Mouse (Mus musculus) CH12.LX (cell line): ENCODE measurements at regions not wholly inside any gene's neighbourhood (a gene's known extent, or its start where the extent isn't known, plus 50 kb on each side); places are given as distances from the start of the nearest gene placed in this dataset.

Source experiments
- DNase-seq: peaks from one replicate; pipeline ENCODE4 v3.0.0-alpha.2; 2013; ENCODE audit errors: extremely low read depth
- H3K27ac ChIP-seq: 2 replicates; pipeline ENCODE4 v1.5.1; 2012; ENCODE audit warnings: low read depth, mild to moderate bottlenecking, control low read depth, moderate library complexity; ENCODE audit not compliant: insufficient read depth
- H3K27me3 ChIP-seq: replicated peaks from 2 replicates; pipeline ENCODE3; 2012; ENCODE audit warnings: inconsistent platforms
- H3K36me3 ChIP-seq, 2 experiments: replicated peaks in 1 of 2; 2 replicates each; pipeline versions ENCODE3 to v1.6.1; 2012; ENCODE audit warnings: inconsistent platforms in 1 of 2, low read length in 1 of 2, mild to moderate bottlenecking in 1 of 2, mixed read lengths in 1 of 2, moderate library complexity in 1 of 2; ENCODE audit not compliant: control insufficient read depth in 1 of 2, insufficient read depth in 1 of 2
- H3K4me1 ChIP-seq, 2 experiments: 2 replicates each; pipeline ENCODE4 v1.6.1; 2012; ENCODE audit warnings: inconsistent platforms in 1 of 2, moderate library complexity in 1 of 2; ENCODE audit not compliant: insufficient read depth in 2 of 2, control insufficient read depth in 1 of 2
- H3K4me2 ChIP-seq: 2 replicates; pipeline ENCODE4 v1.6.1; 2012; ENCODE audit warnings: low read depth, mild to moderate bottlenecking, control low read depth; ENCODE audit not compliant: poor library complexity, insufficient read depth, severe bottlenecking
- H3K4me3 ChIP-seq, 3 experiments: fragments of 150-350 bp in 1 of 3; sonication (generic) in 1 of 3; replicated peaks in 1 of 3; 2 replicates each; pipeline versions ENCODE3 to v1.5.1; 2011 to 2012; ENCODE audit warnings: low read depth in 2 of 3, low read length in 2 of 3, mild to moderate bottlenecking in 2 of 3, moderate library complexity in 2 of 3, control low read depth in 1 of 3, improper control_type of control experiment in 1 of 3, inconsistent platforms in 1 of 3, mixed read lengths in 1 of 3; ENCODE audit not compliant: poor library complexity in 1 of 3
- H3K79me2 ChIP-seq: replicated peaks from 2 replicates; pipeline ENCODE4 v1.6.1; 2012; ENCODE audit warnings: mild to moderate bottlenecking, moderate library complexity; ENCODE audit not compliant: control insufficient read depth, poor library complexity, insufficient read depth, severe bottlenecking; ENCODE audit errors: extremely low read depth
- H3K9ac ChIP-seq: 2 replicates; pipeline ENCODE4 v1.6.1; 2012; ENCODE audit warnings: low read depth, mild to moderate bottlenecking, control low read depth, moderate library complexity; ENCODE audit not compliant: insufficient read depth
- H3K9me3 ChIP-seq: replicated peaks from 2 replicates; pipeline ENCODE3; 2012; ENCODE audit warnings: low read length, inconsistent platforms, mixed read lengths
- BHLHE40 ChIP-seq: IDR thresholded peaks from 2 replicates; pipeline ENCODE4 v1.6.1; 2011; ENCODE audit warnings: mild to moderate bottlenecking, low read depth, low read length, improper control_type of control experiment
- CTCF ChIP-seq, 2 experiments: IDR thresholded peaks in 1 of 2; conservative IDR thresholded peaks in 1 of 2; 2 replicates each; pipeline ENCODE4 v1.5.1; 2011 to 2012; ENCODE audit warnings: low read depth in 2 of 2, low read length in 2 of 2, improper control_type of control experiment in 1 of 2, inconsistent platforms in 1 of 2, mild to moderate bottlenecking in 1 of 2, moderate library complexity in 1 of 2
- ELF1 ChIP-seq: IDR thresholded peaks from 2 replicates; pipeline ENCODE4 v1.6.1; 2014; ENCODE audit warnings: low read depth, mild to moderate bottlenecking, inconsistent platforms, low read length, improper control_type of control experiment
- MAFK ChIP-seq: IDR thresholded peaks from 2 replicates; pipeline ENCODE4 v1.6.1; 2011; ENCODE audit warnings: low read length, improper control_type of control experiment; ENCODE audit not compliant: insufficient replicate concordance
- MEF2A ChIP-seq: IDR thresholded peaks from 2 replicates; pipeline ENCODE4 v1.6.1; 2014; ENCODE audit warnings: low read depth, mild to moderate bottlenecking, inconsistent platforms, low read length, improper control_type of control experiment, borderline replicate concordance
- MXI1 ChIP-seq: IDR thresholded peaks from 2 replicates; pipeline ENCODE4 v1.6.1; 2011; ENCODE audit warnings: mild to moderate bottlenecking, low read depth, low read length, improper control_type of control experiment
- NELFE ChIP-seq: IDR thresholded peaks from 2 replicates; pipeline ENCODE4 v1.6.1; 2011; ENCODE audit warnings: low read depth, low read length, improper control_type of control experiment
- NRF1 ChIP-seq: IDR thresholded peaks from 2 replicates; pipeline ENCODE4 v1.6.1; 2014; ENCODE audit warnings: low read depth, mild to moderate bottlenecking, inconsistent platforms, low read length, improper control_type of control experiment, moderate library complexity
- RAD21 ChIP-seq: IDR thresholded peaks from 2 replicates; pipeline ENCODE4 v1.6.1; 2011; ENCODE audit warnings: low read depth, mild to moderate bottlenecking, low read length, improper control_type of control experiment, moderate library complexity
- SMC3 ChIP-seq: IDR thresholded peaks from 2 replicates; pipeline ENCODE4 v1.6.1; 2011; ENCODE audit warnings: low read depth, low read length, improper control_type of control experiment
- TBP ChIP-seq: conservative IDR thresholded peaks from 2 replicates; pipeline ENCODE4 v1.6.1; 2011; ENCODE audit warnings: low read depth, low read length, improper control_type of control experiment
- UBTF ChIP-seq: IDR thresholded peaks from 2 replicates; pipeline ENCODE4 v1.6.1; 2012; ENCODE audit warnings: low read depth, mild to moderate bottlenecking, inconsistent platforms, low read length, improper control_type of control experiment, moderate library complexity
- USF2 ChIP-seq: conservative IDR thresholded peaks from 2 replicates; pipeline ENCODE4 v1.6.1; 2011; ENCODE audit warnings: low read depth, low read length, improper control_type of control experiment
- dilution Hi-C: fragments of 300-500 bp; cut with MboI; formaldehyde crosslinking; loops from 2 replicates; pipeline ENCODE4 v1.14.3; 2020; ENCODE audit warnings: low sequenced_read_pairs; ENCODE audit not compliant: extremely low pct_unique_long_range_greater_than_20kb, extremely low pct_ligation_motif_present
- in situ Hi-C: fragments of 300-500 bp; cut with MboI; formaldehyde crosslinking; loops from 3 replicates; pipeline ENCODE4 v1.14.3; 2019; ENCODE audit warnings: low sequenced_read_pairs, low pct_ligation_motif_present, low pct_unique_long_range_greater_than_20kb, mixed read lengths

DNA sequence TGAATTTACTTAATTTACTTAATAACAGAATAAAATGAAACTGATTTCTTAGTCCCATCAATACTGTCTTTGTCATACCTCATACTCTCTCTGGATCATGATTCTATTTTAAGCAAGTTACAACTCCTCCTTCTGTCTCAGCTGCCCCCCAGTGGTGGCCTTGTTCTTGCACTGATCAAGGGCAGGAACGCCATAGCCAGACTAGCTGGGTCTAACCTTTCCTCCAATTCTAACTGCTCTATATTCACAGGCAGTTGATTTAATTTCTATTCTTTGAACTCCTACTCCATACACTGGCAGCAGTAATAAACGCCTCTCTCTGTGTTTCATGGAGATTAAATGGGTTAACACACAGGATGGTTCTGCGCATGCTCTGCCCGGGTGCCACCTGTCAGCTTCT is 87.9 kb upstream of the Rnf219 start:
- in situ Hi-C loops, result no loop called here
- TF ChIP-seq UBTF (no peak), TBP (no peak), SMC3 (peak; percentile 65), MEF2A (peak; percentile 55; the same call in 1 of the 2 replicates), CTCF (conservative IDR thresholded peaks at IDR 0.05 in 1 of 2, IDR thresholded peaks at IDR 0.05 in 1 of 2; ENCODE audit: low read depth in 2 of 2, low read length in 2 of 2) (peak in 1 of 2 experiments; percentile 65; a peak in 2 of 4 replicates), NRF1 (peak; percentile 32; the same call in 1 of the 2 replicates), MXI1 (no peak), RAD21 (peak; percentile 57)
- Histone ChIP-seq H3K27me3 (no peaks in the 10 kb centered on the region), H3K4me3 (no peak overlapping the region), H3K79me2 (no peaks in the 10 kb centered on the region), H3K4me2 (no peak overlapping the region), H3K36me3 (no peaks in the 10 kb centered on the region), H3K27ac (no peak overlapping the region), H3K9me3 (no peaks in the 10 kb centered on the region), H3K4me1 (no peaks in the 10 kb centered on the region), H3K9ac (no peak overlapping the region)
- DNase-seq, result peak; percentile 31
- dilution Hi-C loops, result no loop called here

DNA sequence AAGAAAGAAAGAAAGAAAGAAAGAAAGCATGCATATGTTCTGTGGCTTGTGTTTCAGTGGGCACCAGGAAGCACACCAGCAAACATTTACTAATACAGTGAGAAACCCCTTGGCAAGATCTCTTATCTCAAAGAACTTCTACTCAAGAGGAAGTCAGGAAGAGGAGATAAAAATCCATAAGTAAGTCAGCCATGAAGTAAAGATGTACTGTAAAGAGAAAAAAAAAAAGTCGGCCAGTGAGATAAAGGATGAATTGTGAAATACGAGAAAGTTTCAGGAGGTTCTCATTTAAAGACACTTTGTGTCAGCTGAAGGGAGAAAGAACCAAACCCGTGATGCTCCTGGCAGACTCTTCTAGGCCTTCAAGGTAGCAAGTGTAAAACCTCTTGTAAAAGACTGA is 72.4 kb upstream of the Rnf219 start:
- no peaks in the 10 kb centered on the region for H3K27me3 ChIP-seq
- in situ Hi-C loops, result no loop called here
- no peak overlapping the region for H3K9ac ChIP-seq
- H3K4me1 ChIP-seq, result no peaks in the 10 kb centered on the region
- no peak for TF ChIP-seq MAFK
- no peak for TF ChIP-seq USF2
- no peak for TF ChIP-seq SMC3
- no peak for TF ChIP-seq NELFE
- TF ChIP-seq RAD21, result no peak
- no peak for TF ChIP-seq ELF1
- TF ChIP-seq BHLHE40, result no peak
- H3K79me2 ChIP-seq, result no peaks in the 10 kb centered on the region
- no peak overlapping the region for H3K4me3 ChIP-seq
- H3K9me3 ChIP-seq, result no peaks in the 10 kb centered on the region
- DNase-seq, result no peak
- H3K4me2 ChIP-seq, result no peak overlapping the region
- dilution Hi-C loops, result no loop called here
- H3K27ac ChIP-seq, result no peak overlapping the region
- no peaks in the 10 kb centered on the region for H3K36me3 ChIP-seq
